Mouse (Mus musculus): ENCODE results near the gene Fktn. TPM values are rescaled to one million over a fixed set of nuclear protein-coding genes. Genes with fewer than 3 reads are reported as not detected.

The Fktn gene
- polyA plus RNA-seq, 1 experiment from 2014 or later, result 3.8 TPM

- no peak overlapping the region for H3K9ac ChIP-seq
- no peak overlapping the region for H3K4me2 ChIP-seq
- H3K27ac ChIP-seq, result no peak overlapping the region
- no peak overlapping the region for H3K4me3 ChIP-seq (replicated peaks)
- peaks cover 12% of the 10 kb centered on the region for H3K27me3 ChIP-seq
- H3K36me3 ChIP-seq, result no peaks in the 10 kb centered on the region
- WGBS (ENCODE audit: insufficient replicate concordance), result 70% methylated on average over 5 of the region's 5 CpGs
- no peak for DNase-seq
- H3K9me3 ChIP-seq (replicated peaks), result no peaks in the 10 kb centered on the region
- no peaks in the 10 kb centered on the region for H3K4me1 ChIP-seq (replicated peaks)
- ATAC-seq (ENCODE audit: low read depth), result no peak
Observed at GRCm38 (mm10) chr4:53772004-53772403, 58.2 kb downstream of the Fktn start.

DNA sequence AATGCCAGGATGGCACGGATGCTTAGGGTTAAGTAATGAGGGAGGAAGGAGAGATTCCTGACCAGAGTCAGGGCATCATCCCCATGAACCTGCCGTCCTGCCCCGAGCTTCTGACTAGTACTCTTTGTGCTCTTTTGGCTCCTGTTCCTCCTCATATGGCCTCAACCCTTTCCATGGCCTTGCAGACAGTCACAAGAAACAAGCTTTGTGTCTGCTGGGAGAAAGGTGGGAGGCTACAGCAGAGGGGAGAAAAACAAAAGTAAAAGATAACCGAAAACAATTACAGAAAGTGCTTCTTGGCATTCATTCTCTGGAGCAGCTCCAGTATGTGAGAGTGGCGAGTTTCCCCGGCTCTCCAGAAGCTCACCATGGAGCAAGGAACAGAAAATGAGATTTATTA is 60.1 kb downstream of the Fktn start:
- H3K27me3 ChIP-seq, result peaks cover 31% of the 10 kb centered on the region
- no peaks in the 10 kb centered on the region for H3K36me3 ChIP-seq
- 46% methylated on average over 6 of the region's 6 CpGs for WGBS (ENCODE audit: insufficient replicate concordance)
- H3K4me1 ChIP-seq (replicated peaks), result no peaks in the 10 kb centered on the region
- DNase-seq (no peak), ATAC-seq (ENCODE audit: low read depth) (no peak)
- no peaks in the 10 kb centered on the region for H3K9me3 ChIP-seq (replicated peaks)
- H3K27ac ChIP-seq, result no peak overlapping the region
- H3K9ac ChIP-seq, result no peak overlapping the region
- no peak overlapping the region for H3K4me2 ChIP-seq
- H3K4me3 ChIP-seq (replicated peaks), result no peak overlapping the region

DNA sequence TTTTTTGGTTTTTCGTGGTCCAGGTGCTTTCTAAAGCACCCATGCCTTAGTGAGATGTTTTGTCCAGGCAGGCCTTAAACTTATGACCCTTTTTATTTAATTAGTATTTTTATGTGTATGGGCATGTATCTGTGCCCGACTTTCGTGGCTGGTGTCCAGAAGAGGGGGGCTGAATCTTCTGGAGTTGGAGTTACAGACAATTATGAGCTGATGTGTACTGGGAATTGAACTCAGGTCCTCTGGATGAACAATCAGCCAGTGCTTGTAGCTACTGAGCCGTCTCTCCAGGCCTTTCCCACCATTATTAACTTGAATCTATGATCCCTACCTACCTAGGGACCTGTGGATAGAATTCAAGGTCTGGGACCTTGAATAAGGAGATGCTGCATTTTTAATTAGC is 67.6 kb downstream of the Fktn start:
- Histone ChIP-seq H3K9ac (no peak overlapping the region), H3K4me2 (no peak overlapping the region), H3K4me3 (replicated peaks) (no peak overlapping the region), H3K27me3 (peaks cover 44% of the 10 kb centered on the region), H3K27ac (no peak overlapping the region), H3K4me1 (replicated peaks) (no peaks in the 10 kb centered on the region), H3K36me3 (no peaks in the 10 kb centered on the region), H3K9me3 (replicated peaks) (no peaks in the 10 kb centered on the region)
- ATAC-seq (ENCODE audit: low read depth), result no peak
- WGBS (ENCODE audit: insufficient replicate concordance), result 51% methylated on average over 4 of the region's 4 CpGs
- DNase-seq, result no peak

DNA sequence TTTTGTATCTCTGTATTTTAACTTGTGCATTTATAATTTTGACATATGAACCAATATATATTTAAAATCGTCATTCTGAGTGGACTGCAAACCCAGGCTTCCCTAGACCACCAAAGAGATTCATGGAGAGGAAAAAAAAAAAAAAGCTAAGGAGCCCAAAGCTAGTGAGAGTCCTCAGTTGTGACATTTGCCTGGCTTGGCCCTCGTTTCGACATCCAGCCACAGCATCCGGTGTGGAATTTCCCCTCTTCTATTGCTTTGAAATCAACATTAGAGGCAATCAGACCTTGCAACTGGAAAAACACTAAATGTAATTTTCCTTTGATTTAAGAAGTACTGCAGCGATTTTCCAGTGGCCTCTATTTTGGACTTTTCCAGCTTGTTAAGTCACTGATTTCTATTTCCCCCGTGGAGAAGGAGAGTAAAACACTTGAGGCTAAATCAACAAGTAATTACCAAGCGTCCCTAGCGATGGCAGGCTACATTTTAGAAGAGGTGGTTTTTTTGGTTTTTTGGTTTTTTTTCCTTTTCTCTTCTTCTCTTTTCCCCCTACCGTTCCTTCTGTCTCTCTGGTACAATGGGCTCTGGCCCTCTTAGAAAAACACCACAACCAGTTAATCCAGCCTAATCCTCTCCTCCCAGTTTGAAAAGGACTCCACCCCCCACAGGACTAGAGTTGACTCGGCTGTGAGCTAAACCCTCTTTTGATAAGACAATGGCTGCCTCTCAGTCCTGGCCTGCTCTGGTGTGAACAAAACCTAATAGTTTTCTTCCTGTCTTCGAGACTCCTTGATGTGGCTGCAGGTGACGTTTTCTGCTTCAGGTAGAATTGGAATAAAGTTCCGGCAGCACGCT is 68.6 kb downstream of the Fktn start:
- no peak for ATAC-seq (ENCODE audit: low read depth)
- Histone ChIP-seq H3K9me3 (replicated peaks) (no peaks in the 10 kb centered on the region), H3K27ac (no peak overlapping the region), H3K9ac (no peak overlapping the region), H3K36me3 (no peaks in the 10 kb centered on the region), H3K4me2 (no peak overlapping the region), H3K4me1 (replicated peaks) (no peaks in the 10 kb centered on the region), H3K4me3 (replicated peaks) (no peak overlapping the region), H3K27me3 (peaks cover 33% of the 10 kb centered on the region)
- DNase-seq, result no peak
- 24% methylated on average over 14 of the region's 14 CpGs for WGBS (ENCODE audit: insufficient replicate concordance)

GRCm38 (mm10) chr4:53785746-53786398 is 72.1 kb downstream of the Fktn start:
- Histone ChIP-seq H3K9ac (no peak overlapping the region), H3K4me3 (replicated peaks) (no peak overlapping the region), H3K4me1 (replicated peaks) (no peaks in the 10 kb centered on the region), H3K27ac (no peak overlapping the region), H3K36me3 (no peaks in the 10 kb centered on the region), H3K27me3 (no peaks in the 10 kb centered on the region), H3K4me2 (no peak overlapping the region), H3K9me3 (replicated peaks) (no peaks in the 10 kb centered on the region)
- DNase-seq, result no peak
- WGBS (ENCODE audit: insufficient replicate concordance), result 58% methylated on average over 15 of the region's 15 CpGs
- no peak for ATAC-seq (ENCODE audit: low read depth)

- DNase-seq, result no peak
- no peak for ATAC-seq (ENCODE audit: low read depth)
- H3K4me2 ChIP-seq, result no peak overlapping the region
- no peaks in the 10 kb centered on the region for H3K4me1 ChIP-seq (replicated peaks)
- H3K27me3 ChIP-seq, result no peaks in the 10 kb centered on the region
- H3K27ac ChIP-seq, result no peak overlapping the region
- no peak overlapping the region for H3K9ac ChIP-seq
- 53% methylated on average over 5 of the region's 5 CpGs for WGBS (ENCODE audit: insufficient replicate concordance)
- H3K36me3 ChIP-seq, result no peaks in the 10 kb centered on the region
- H3K9me3 ChIP-seq (replicated peaks), result no peaks in the 10 kb centered on the region
- H3K4me3 ChIP-seq (replicated peaks), result no peak overlapping the region
Observed at GRCm38 (mm10) chr4:53786851-53787250, 73.1 kb downstream of the Fktn start.

DNA sequence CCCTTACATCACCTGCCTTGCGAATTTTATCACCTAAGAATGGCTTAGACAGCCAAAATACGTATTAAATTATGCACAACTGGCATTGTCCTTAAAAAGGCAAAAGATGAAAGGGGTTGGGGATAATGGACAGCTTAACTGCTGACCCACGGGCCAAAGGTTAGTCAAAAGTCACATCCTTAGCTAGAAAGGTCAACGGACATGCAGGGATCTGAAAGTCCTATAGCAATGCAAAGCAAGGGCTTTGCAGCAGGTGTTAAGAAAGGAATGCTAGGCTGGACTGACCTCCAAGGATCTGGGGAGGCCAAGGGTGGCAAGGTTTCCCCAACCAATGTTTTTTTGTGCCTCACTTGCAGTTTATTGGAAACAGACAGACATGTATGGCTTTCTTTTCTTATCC is 75.5 kb downstream of the Fktn start:
- Histone ChIP-seq H3K4me3 (replicated peaks) (no peak overlapping the region), H3K9ac (no peak overlapping the region), H3K27me3 (no peaks in the 10 kb centered on the region), H3K4me2 (no peak overlapping the region), H3K27ac (no peak overlapping the region), H3K9me3 (replicated peaks) (no peaks in the 10 kb centered on the region), H3K36me3 (no peaks in the 10 kb centered on the region), H3K4me1 (replicated peaks) (no peaks in the 10 kb centered on the region)
- WGBS (ENCODE audit: insufficient replicate concordance), result 34% methylated on average over 4 of the region's 4 CpGs
- DNase-seq (no peak), ATAC-seq (ENCODE audit: low read depth) (no peak)

GRCm38 (mm10) chr4:53794257-53794966 is 80.6 kb downstream of the Fktn start:
- DNase-seq (no peak), ATAC-seq (ENCODE audit: low read depth) (no peak)
- 50% methylated on average over 5 of the region's 5 CpGs for WGBS (ENCODE audit: insufficient replicate concordance)

DNA sequence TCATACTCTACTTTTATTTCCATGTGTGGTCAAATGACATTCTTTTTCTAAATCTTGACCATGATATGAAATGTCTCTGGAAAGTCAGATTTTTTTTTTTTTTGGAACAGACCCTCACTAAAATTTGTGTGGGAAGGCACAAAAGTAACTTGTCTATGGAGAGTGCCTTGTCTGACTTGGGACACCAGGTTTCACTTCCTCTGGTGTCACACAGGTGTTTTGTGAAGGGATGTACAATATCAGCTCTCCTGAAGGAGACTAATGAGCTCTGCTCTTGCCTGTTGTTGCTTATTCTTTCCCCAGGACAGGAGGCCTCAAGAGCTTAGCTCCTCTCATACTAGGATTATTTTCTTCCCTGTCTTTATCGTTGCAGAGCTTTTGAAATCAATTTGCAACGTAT is 81.3 kb downstream of the Fktn start:
- Histone ChIP-seq H3K9me3 (replicated peaks) (no peaks in the 10 kb centered on the region), H3K9ac (no peak overlapping the region), H3K4me1 (replicated peaks) (no peaks in the 10 kb centered on the region), H3K27ac (no peak overlapping the region), H3K36me3 (no peaks in the 10 kb centered on the region), H3K4me3 (replicated peaks) (no peak overlapping the region), H3K27me3 (peaks cover 5% of the 10 kb centered on the region; the same call in 1 of the 2 replicates), H3K4me2 (no peak overlapping the region)
- WGBS (ENCODE audit: insufficient replicate concordance), result 58% methylated on average over 2 of the region's 2 CpGs
- ATAC-seq (ENCODE audit: low read depth), result no peak
- DNase-seq, result no peak

More at GRCm38 (mm10) chr4:53794257-53794966, 80.6 kb downstream of the Fktn start:
- Histone ChIP-seq H3K36me3 (no peaks in the 10 kb centered on the region), H3K27me3 (peaks cover 5% of the 10 kb centered on the region; the same call in 1 of the 2 replicates), H3K4me3 (replicated peaks) (no peak overlapping the region), H3K4me2 (no peak overlapping the region), H3K27ac (no peak overlapping the region), H3K9me3 (replicated peaks) (no peaks in the 10 kb centered on the region), H3K4me1 (replicated peaks) (no peaks in the 10 kb centered on the region), H3K9ac (no peak overlapping the region)

DNA sequence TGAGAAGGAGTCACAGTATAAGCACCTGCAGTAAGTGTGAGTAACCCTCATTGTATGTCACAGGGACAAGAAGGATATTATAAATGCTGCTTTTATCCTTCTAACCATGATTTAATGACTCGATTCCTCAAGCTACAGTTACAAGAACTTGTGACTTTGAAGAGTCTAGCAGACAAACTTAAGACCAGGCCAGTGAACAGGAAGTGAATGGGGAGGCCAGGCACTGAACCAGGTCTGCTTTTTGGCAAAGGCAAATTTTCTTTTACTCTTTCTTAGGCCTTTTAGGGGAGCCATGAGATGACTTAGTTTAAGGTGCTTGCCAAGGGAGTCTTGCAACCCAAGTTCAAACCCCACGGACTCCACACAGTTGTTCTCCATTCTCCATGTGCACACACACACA is 81.9 kb downstream of the Fktn start:
- no peak overlapping the region for H3K9ac ChIP-seq
- H3K4me2 ChIP-seq, result no peak overlapping the region
- 61% methylated on average over 2 of the region's 2 CpGs for WGBS (ENCODE audit: insufficient replicate concordance)
- H3K9me3 ChIP-seq (replicated peaks), result no peaks in the 10 kb centered on the region
- H3K4me3 ChIP-seq (replicated peaks), result no peak overlapping the region
- DNase-seq, result no peak
- H3K27me3 ChIP-seq, result peaks cover 5% of the 10 kb centered on the region; the same call in 1 of the 2 replicates
- no peaks in the 10 kb centered on the region for H3K4me1 ChIP-seq (replicated peaks)
- no peak overlapping the region for H3K27ac ChIP-seq
- ATAC-seq (ENCODE audit: low read depth), result no peak
- H3K36me3 ChIP-seq, result no peaks in the 10 kb centered on the region
